Mouse (Mus musculus): ENCODE measurements around the gene Adam15.

Adam15 gene

DNA sequence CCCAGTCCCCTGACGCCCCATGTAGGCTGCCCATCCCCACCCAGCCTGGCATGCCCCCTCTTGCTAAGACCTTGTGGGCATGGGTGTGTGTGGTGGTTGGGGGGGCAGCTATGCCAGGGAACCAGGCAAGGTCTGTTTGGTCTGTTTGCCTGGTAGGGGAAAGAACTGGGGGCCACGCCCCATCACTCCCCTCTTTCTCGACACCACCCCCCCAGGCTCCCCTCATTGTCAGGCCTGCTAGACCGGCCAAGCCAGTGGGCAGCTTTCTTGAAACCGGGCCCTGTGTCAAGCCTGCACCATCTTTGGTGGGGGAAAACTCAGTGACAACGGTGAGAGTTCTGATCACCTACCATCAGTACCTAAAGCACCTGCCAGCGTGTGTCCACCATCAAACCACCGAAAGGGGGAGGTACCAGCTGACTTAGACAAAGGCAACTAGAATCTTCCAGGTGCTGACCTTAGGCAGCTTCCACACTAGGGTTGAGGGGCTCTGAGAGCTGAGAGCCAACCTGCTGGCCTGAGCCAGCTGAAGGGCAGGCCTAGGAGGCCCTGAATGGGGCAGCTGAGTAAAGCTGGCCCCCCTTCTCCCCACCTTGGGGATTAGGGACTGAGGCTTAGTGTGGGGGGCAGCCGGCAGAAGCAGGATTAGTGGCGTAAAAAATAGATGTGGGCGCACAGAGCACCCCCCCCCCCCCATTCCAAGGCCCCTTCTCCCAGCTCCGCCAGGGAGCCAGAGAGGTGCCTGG, 34.7 kb upstream of the Adam15 start:
- peak; percentile 66 for DNase-seq (ENCODE audit: low read depth, low spot score)

DNA sequence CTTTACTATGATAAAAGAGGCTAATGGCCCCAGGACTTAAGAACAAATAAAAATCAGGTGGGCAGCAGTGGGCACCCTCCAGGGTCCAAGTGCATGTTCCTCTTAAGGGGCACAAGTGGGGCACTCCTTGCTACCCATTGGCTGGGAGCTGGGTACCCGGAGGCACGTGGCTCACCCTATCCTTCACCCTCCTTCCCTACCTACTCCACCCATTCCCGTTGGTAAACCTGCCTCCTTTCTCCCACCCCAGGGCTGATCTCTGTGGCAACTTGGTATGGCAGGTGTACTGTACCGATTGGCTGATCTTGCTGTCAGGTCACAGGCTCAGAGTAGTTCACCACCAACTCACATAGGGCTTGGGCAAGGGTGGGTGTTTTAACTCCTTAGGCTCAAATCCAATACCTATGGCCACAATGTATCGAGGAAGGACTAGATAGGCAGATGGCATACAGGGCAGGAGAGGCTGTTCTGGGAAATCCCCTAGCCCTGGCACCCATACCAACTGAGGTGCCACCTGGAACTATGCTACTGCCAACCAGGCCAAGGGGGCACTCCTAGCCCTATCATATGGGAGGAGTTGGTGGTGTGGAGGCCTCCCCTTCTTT, 34.0 kb upstream of the Adam15 start:
- no peak for DNase-seq (ENCODE audit: low read depth, low spot score)

DNA sequence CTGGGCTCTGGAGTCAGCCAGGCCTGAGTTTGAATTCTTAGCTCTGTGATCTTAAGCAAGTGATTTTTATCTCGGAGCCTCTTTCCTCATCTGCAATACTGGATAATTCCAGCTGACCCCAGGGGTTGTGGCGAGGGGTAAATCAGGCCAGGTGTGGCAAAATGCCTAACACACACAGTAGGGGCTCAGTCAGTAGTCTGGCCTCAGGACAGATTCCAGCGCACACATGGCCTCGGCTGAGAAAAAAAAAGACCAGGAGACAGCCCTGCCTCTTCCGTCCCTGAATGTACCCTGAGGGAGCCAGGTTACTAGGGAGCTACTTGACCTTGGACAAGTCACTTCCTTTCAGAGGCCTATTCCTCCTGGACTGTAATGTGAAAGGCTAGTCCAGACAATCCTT, 33.2 kb upstream of the Adam15 start:
- DNase-seq (ENCODE audit: low read depth, low spot score), result no peak

DNA sequence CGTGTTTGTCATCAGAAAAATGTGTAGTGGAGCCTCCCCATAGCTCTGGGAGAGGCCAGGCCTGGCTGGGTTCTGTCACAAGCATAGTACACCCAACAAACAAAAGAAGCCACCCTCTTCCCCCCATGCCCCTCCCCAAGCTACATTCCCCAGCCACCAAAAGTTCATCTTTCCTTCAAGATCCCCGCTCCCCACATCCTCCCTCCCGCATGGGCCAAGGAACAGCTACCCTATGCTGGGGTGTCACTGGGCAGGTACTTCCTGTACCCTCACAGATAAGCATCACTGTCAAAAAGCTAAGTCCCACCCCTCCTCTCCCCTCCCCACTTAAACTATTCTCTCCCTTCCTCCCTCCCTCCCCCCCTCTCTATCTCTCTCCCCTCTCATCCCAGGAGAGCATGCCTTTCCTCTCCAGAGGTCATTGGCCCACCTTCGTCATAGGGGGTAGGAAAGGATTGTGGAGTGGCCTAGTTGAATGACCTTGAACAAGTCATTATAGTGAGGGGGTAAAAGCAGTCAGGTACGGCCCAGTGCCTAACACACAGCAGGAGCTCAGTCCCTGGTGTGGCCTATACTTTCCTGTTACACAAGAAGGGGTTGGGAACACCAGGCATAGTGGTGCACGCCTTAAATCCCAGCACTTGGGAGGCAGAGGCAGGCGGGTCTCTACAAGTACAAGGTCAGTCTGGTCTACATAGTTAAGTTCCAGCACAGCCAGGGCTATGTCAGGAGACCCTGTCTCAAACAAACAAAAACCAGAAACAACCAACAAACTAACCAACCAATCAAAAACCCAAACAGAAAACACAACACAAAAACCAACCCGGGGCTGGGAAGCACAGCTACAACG, 32.5 kb upstream of the Adam15 start:
- no peak for DNase-seq (ENCODE audit: low read depth, low spot score)

DNA sequence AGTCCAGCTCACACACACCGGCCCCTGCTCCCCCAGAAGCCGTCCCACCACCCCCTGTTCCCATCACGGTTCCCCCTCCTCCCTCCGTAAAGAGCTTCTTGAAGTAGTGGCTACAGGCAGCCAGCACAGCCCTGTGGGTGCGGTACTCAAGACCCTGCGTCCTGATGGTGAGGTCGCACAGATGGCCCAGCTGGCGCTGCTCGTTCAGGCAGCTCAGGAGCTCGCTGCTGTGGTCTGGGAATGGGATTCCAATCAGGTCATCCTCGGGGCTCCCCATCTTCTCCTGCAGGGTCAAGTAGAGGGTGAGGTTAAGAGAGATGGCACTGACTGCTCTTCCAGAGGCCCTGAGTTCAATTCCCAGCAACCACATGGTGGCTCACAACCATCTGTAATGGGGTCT, 31.4 kb upstream of the Adam15 start:
- DNase-seq (ENCODE audit: low read depth, low spot score), result no peak

DNA sequence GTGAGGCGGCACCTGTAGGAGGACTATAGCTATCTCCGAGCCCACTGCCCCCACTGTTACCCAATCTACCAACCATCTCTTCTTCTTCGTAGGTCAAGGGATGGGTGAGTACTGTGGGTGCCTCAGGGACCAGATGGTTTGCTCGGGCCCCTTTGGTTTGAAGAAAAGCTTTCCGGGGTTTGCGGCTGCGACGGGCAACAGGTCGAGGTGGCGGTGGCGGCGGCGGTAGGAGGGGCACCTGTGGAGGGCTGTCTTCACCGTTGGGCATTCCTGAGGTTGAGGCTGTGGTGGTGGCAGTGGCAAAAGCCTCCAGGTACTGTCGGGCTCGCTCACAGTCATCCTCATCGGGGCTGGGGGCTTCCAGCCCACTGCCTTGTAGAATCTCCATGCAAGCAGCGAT, 30.9 kb upstream of the Adam15 start:
- no peak for DNase-seq (ENCODE audit: low read depth, low spot score)

DNA sequence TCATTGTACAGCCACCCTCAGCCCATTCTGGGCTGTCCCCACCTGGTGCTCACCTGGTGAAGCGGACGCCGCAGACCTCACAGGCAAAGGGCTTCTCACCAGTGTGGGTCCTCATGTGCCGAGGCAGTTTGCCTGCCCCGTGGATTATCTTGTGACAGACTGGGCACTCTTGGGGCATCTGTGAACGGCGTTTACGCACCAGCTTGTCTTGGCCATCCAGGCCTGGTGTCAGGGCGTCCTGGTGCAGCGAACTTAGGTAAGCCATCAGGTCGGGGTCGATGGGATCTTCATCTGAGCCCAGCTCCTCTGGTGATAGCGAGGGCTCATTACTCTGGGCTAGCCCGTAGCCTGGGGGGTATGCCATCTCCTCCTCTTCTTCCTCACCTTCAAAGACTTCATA, 30.5 kb upstream of the Adam15 start:
- no peak for DNase-seq (ENCODE audit: low read depth, low spot score)

DNA sequence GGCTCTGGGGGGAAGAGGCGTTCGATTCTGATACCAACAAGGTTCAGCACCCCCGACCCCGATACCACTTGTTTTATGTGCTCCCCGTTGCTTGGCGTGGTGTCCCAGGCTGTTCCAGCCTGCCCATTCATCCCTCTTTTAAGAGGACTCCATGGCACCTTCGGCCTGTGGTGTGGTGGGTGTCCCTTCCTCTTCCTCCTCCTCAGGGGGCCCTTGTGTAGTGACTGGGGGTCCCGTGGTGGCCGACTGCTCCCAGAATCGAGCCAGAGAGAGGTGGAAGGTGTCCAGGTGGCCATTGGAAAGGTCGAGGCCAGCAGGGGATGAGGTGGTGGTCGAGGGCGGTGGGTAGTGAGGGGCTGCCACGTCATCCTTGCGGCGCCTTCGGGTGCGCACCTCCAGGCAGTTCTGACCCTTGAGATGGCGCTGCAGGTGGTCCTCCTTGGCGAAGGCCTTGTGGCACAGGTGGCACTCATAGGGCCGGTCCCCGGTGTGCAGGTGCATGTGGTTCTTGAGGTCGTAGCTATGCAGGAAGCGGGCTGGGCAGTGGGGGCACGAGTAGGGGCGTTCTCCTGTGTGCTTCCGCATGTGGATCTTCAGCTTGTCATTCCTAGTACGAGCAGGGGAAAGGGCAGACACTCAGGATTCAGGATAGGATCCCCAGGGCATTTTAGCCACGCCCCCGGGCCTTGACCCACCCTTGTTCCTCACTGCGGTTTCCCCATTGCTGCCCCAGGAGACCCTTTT, 29.8 kb upstream of the Adam15 start:
- DNase-seq (ENCODE audit: low read depth, low spot score), result no peak

DNA sequence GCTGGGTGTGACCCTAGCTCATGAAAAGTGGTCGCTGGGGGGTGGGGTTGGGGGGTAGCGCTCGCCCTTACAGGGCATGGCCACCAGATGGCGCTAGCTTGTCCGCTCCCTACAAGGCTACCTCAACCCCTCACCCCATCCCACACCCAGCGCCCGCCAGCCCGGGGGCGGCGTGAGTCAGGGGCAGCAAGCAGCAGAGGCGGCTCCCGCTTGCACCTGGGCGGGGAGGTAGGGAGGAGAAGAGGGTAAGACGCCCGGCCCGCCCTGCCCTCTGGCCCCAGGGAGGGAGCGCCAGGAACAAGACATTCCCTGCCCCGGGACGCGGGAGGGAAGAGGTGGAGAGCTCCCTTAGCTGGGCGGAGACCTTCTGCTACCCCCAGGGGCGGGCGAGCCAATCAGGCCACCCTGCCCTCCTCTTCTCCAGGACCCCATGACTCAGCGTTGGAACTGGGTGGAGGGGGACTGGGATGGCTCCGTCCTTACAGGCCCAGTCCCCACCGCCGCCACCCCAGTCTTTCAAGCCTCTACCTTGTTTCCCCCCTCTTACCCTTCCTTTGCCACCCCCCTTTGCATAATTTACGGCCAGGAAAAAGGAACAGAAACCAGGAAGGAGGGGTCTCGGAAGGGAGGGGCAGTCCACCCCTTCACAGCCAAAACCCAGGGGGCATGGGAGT, 28.7 kb upstream of the Adam15 start:
- DNase-seq (ENCODE audit: low read depth, low spot score), result peak; percentile 71

DNA sequence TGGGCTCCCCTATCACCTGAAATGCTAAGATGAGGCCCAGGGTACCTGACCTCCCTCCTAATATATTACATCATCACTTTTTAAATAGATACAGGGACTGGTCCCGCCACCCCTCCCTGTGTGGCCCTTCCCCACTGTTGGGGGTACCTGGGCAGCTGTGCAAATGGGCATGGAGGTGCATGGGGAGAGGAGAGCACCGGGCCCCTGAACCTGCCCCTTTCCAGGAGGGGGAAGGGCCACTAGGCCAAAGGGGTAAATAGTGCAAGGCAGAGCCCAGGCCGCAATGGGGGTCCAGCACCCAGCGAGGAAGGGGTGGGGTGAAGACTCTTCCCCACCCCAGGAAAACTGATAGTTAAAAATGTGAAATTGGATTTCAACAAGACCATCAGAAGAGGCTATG, 28.0 kb upstream of the Adam15 start:
- DNase-seq (ENCODE audit: low read depth, low spot score), result no peak

DNA sequence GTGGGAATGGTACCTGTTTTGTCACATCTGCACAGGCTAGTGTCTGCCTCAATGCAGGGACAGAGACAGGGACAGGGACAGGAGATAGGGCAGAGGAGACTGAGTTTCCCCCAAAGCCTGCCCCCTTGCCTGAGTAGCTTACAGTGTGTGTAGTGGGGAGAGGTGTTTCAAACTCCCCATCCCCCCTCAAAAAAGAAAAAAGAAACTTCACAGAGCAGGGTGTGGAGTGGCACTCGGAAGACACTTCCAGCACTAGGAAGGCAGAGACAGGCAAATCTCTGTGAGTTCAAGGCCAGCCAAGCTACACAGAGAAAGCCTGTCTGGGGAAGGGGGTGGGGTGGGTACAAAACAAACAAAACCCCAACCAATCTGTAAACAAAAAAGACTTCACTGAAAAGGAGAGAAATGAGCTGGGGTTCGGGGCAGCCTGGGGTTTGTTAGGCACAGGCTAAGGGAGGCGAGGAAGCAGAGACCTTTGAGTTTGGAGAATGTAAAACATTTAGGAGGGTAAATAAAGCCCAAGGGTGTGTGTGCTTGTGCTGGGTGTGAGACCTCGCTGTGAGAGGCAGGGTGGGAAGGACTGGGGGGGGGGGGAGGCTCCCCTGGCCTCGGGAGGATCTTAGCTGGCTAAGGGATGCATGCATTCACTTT, 23.9 kb upstream of the Adam15 start:
- no peak for DNase-seq (ENCODE audit: low read depth, low spot score)

DNA sequence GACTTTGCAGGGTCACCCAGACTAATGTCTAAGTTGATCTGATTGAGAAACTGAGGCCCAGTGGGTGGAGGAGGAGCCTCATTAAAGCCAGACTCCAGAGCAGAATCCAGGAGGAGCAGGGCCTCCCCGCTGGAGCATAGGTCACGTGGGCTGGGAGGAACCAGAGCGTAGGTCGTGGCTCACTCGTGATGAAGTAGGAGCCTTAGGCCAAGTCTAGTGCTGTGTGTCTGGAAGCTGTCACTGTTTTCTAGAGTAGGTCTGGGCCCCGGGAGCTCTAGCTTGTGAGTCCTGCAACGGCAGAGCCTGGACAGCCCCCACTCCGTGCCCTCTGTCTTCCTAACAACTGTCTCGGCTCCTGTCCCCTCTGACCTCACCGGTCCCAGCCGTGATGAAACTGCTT, 17.5 kb upstream of the Adam15 start:
- DNase-seq (ENCODE audit: low read depth, low spot score), result no peak

DNA sequence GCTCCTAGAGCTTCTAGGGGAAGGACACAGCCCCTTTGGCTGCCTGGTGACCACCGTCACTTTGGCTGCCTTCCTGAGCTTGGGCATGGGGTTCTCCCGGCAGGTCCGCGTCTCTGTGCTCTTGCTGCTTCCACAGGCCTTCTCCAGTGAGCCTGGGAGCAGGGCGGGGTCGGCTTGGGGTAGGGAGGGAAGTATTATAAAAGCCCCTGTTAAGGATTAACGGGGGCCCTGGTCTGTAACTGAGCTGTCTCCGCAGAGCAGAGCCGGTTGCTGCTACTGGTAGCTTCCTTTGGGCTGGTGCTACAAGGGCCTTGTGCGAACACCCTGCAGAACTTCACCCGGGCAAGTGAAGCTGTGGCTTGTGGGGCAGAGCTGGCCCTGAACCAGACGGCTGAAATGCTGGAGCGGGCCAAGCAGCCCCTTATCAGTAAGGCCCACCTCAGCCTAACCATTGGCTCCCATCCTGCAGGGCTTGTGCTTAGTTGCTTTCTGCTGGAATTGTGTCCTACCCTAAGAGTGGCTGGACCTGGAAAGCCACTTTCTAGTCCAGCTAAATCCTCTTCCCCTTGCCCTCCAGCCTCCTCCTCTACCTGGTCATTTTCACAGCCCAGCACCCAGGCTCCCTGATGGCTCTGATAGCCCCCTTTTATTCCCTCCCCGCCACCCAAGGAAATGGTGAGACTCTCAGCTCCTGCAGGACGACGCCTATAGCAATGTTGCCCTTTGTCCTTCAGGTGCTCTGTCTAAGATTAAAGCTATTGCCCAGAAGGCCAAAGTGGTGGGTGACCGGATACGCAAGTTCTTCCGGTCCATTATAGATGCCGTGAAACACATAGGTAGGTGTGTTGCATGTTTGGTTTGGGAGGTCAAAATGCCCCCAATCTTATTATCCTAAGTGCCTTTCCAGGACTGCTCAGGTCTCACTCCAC, 16.0 kb upstream of the Adam15 start:
- DNase-seq (ENCODE audit: low read depth, low spot score), result no peak

DNA sequence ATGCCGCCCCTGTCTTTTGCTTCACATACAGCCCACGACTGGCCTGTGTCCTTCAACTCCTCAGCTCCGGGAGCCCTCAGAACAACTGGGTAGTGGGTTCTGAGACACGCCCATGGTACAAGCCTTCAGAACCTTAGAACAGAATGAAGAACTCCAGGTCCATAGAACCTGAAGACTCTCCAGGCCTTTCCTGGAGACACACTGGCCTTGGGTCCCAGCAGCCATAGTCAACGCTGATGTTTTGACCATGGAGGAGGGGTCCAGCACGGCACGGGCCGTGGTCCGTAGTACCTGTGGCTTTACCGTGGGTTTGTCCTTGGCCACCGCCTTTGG, 15.3 kb upstream of the Adam15 start, which contains the start of gene Dcst1:
Gene Dcst1, minus strand, starts transcription at position 101 of the 333 bp plus-strand sequence.
- no peak for DNase-seq (ENCODE audit: low read depth, low spot score)

DNA sequence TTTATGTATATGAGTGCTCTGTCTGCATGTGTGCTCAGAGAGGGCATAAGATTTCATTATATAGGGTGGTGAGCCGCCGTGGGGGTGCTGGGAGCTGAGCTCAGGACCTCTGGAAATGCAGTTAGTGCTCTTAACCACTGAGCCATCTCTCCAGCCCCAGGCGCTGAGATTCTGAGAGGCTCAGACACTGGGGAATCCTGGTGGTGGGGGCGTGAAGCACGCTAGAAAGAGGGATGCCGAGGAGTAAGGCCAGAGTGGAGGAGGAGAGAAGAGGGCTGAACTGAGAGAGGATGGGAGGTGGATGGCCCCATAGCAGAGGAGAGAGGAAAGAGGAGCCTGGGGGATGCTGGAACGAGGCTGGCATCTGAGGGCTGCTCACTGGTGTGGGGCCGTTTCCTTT, 14.8 kb upstream of the Adam15 start:
- DNase-seq (ENCODE audit: low read depth, low spot score), result no peak

DNA sequence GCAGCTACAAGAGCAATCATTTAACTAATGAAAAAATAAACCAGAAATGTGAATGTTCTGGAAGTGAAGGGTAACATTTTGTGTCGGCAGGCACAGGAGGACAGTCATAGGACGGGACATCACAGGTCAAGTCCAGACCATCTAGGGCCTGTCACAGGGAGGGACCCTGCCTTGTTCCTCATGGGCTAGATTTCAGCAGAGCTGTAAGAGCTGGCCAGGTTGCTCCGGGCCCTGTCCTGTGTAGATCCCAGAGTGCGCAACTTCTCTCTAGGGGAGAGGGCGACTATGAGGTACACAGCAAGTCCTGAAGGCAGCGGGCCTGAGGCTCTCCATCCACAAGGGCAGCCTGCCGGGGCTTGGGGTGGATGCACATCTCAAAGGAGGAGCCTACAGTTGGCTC, 11.9 kb upstream of the Adam15 start, which contains the start of gene Dcst2:
Gene Dcst2, plus strand, starts transcription at position 301 of the 400 bp plus-strand sequence.
- no peak for DNase-seq (ENCODE audit: low read depth, low spot score)

DNA sequence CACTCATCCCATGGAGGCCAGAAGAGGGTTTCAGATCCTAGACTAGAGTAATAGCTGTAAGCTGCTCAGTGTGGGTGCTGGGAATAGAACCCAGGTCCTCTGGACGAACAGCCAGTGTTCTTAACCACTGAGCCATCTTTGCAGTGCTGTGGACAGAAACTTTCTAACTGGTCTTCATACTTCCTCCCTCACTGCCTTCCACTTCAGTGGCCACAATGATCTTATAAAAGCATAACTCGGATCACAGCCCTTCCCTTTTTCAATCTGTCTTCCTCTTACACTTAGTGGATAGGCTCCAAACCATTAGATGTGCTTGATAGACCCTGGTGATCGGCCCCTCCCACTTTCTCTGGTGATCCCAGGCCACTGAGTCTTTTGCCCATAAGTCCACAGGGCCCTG, 10.4 kb upstream of the Adam15 start:
- no peak for DNase-seq (ENCODE audit: low read depth, low spot score)

DNA sequence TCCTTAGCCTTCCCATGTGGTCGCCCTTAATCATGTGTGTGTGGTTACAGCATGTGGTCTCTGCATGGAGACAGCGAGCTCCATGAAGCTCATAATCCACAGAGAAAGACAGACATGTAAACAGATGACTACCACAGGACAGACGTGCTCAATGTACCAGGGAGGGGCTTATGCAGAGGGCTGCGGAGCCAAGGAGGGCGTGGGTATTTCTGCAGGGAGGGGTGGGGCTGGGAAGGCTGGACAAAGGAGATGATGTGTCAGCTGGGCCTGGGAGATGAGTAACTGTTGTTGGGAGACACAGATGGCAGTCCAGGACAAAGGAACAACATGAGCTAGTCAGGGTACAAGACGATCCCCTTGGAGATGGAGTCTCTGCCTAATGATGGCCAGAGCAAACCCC, 9.8 kb upstream of the Adam15 start:
- DNase-seq (ENCODE audit: low read depth, low spot score), result no peak

DNA sequence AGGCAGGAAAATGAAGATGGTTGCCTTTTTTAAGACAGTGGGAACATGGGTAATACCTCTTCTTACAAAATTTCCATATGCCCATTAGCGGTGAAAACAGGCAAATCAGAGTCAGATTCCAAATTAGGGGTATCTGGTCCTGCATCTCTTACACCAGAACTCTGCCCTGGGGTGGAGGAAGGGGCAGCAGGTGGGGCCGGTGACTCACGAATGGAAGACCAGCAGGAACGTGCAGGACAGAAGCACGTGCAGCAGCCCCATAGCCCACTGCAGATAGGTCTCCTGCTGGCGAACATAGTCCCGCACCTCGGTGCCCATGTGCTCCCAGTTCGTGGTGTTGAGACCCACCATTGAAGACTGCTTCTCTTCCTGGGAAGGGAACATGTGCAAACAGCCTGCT, 6.2 kb upstream of the Adam15 start:
- no peak for DNase-seq (ENCODE audit: low read depth, low spot score)

DNA sequence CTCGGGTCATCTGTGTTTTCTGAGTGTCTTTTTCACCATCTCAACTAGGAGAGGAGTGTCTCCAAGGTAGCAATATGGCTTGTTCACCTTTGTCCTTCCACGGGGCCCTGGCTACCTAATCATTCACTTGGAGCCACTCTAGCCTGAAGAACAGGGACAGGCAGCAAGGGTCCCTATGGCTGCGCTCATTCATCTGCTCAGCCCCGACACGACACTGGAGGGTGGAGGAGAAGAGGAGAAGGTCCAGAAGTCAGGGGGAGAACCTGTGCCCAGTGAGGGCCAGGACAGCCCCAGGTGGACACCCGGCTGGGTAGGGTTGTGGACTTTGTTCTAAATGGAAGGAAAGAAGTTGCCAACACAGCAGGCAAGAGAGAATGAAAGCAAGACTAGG, 5.7 kb upstream of the Adam15 start:
- DNase-seq (ENCODE audit: low read depth, low spot score), result no peak

Measured in retina, postnatal 7 days (tissue).